Mouse (Mus musculus): Measurements from ENCODE around the gene Fgfr2.

DNA sequence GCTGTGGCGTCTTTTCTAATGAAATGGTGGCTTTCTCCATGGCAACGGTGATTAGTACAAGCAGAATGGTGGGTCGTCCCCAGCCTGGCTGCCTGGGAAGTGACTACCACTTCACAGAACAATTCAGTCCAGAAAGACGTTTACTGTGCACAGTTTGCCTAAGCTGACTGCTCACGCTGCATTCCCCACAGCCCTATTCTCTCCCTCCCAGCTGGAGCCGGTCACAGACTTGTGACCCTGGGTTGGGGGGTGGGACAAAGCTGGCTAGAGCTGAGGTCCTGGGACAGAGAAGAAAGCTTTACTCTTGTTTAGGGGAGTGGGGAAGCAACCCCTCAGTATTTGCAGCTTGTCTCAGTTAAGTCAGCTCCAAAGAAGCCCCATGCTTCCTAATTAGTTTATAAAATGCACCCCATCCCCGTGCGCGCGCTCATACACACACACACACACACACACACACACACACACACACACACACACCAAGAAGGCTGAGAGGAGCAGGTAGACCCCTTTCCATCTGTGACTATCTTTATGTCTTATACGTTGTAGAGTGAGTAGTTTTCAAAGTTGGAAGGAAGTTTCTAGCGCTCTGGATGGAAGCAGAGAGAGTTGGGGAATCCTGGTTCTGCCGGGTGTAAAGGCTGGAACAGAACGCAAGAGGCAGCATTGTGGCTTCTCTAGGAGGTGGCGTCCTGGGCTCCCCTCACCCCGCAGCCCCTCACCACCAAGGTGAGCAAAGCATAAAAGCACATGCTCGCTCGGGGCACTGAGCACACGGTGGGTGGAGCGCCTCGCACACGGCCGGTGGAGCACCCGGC lies 2754.1 kb downstream of the Fgfr2 start:
- no peak for TF ChIP-seq USF1 (IDR thresholded peaks at IDR 0.05; ENCODE audit: low read depth)
- TF ChIP-seq SRF (IDR thresholded peaks at IDR 0.05; ENCODE audit: control insufficient read depth, insufficient read length, low read depth): no peak
- TF ChIP-seq E2F4 (IDR thresholded peaks at IDR 0.05; ENCODE audit: insufficient read depth): no peak
- no peak for TF ChIP-seq POLR2AphosphoS2 (IDR thresholded peaks at IDR 0.05; ENCODE audit: insufficient read length, low read depth)
- TF ChIP-seq MYOD1 (IDR thresholded peaks at IDR 0.05; ENCODE audit: control insufficient read depth in 1 of 3, insufficient read length in 2 of 3, low read depth in 2 of 3): no peak
- TF ChIP-seq CEBPB (IDR thresholded peaks at IDR 0.05; ENCODE audit: insufficient read depth, poor library complexity, severe bottlenecking): no peak
- no peak for TF ChIP-seq POLR2A (IDR thresholded peaks at IDR 0.05; ENCODE audit: insufficient read length, low read depth)
- no peak for TF ChIP-seq TCF3 (IDR thresholded peaks at IDR 0.05; ENCODE audit: insufficient read length, low read depth)
- no peak for TF ChIP-seq TCF12 (IDR thresholded peaks at IDR 0.05; ENCODE audit: insufficient read depth, poor library complexity, severe bottlenecking)
- no peak for TF ChIP-seq MAX (IDR thresholded peaks at IDR 0.05; ENCODE audit: low read depth)
